Mouse (Mus musculus) lung, adult 2 months (tissue): ENCODE data around the gene Peg3.

ENCODE experiments used
- CTCF ChIP-seq: fragments of 200-500 bp; IDR thresholded peaks from 2 replicates; pipeline ENCODE4 v1.5.1; 2011; ENCODE audit warnings: mild to moderate bottlenecking, low read length, control low read depth; ENCODE audit not compliant: insufficient read depth
- POLR2A ChIP-seq: fragments of 200-500 bp; IDR thresholded peaks from 2 replicates; pipeline ENCODE4 v1.6.1; 2011; ENCODE audit warnings: low read depth, mild to moderate bottlenecking, control low read depth, low read length, borderline replicate concordance; ENCODE audit errors: extremely low read depth

GRCm38 (mm10) chr7:6707416-6708015 lies 22.7 kb downstream of the Peg3 start:
- no peak for TF ChIP-seq CTCF
- TF ChIP-seq POLR2A, result no peak
